11 mouse cellular contexts compared by ENCODE assay signal in genomic region chr6:37400866-37401525, GRCm38 (mm10). TPM values are rescaled to one million over a fixed set of nuclear protein-coding genes. Genes with fewer than 3 reads are reported as not detected.
DNase-seq lines count a peak whose midpoint lies in the region; ATAC-seq lines count a peak whose summit lies in the region.
"Had no signal": no experiment of that assay in that cellular context is flagged by ENCODE, and none has a peak within 500 bp of the region (broad histone marks: within the 10 kb centered on the region; RNA-seq: fewer than 3 reads in every experiment).

No protein-coding gene starts in this region.

- H3K4me1 ChIP-seq in hindbrain, embryonic 10.5 days (replicated peaks) = peaks cover 44% of the 10 kb centered on the region
- H3K4me1 ChIP-seq in hindbrain, embryonic 14.5 days (replicated peaks; ENCODE audit: control insufficient read depth, insufficient read depth, low read length) = 0 out of 2 replicates have a peak, but pooled peaks cover 6% of the 10 kb centered on the region
- peaks cover 45% of the 10 kb centered on the region for H3K4me1 ChIP-seq in embryonic facial prominence, embryonic 15.5 days
- peaks cover 43% of the 10 kb centered on the region for H3K4me1 ChIP-seq in liver, embryonic 15.5 days (replicated peaks)

- peak; percentile 21 for DNase-seq in hindbrain, embryonic 10.5 days (ENCODE audit: low spot score)
- no peak for DNase-seq in hindbrain, embryonic 14.5 days (ENCODE audit: low spot score)
- DNase-seq in CD4-positive, CD25-positive, alpha-beta regulatory T cell, adult 2 months (ENCODE audit: low read depth, low spot score) = peak; percentile 39
- no peak for DNase-seq in adrenal gland, postnatal 14 days
- no peak for DNase-seq in adrenal gland, adult 8-10 months
- DNase-seq in layer of hippocampus, postnatal 10 days (ENCODE audit: low spot score in 2 of 2) = no peak
- DNase-seq: gastrocnemius, postnatal 10 days; thymus, adult 18-20 months had no signal

- WGBS in hindbrain, embryonic 10.5 days = 79% methylated on average over 11 of the region's 11 CpGs
- WGBS in hindbrain, embryonic 14.5 days = 82% methylated on average over 11 of the region's 11 CpGs
- WGBS in embryonic facial prominence, embryonic 15.5 days = 83% methylated on average over 11 of the region's 11 CpGs
- 78% methylated on average over 11 of the region's 11 CpGs for WGBS in liver, embryonic 15.5 days (ENCODE audit: insufficient replicate concordance)

- no peak overlapping the region for H3K4me2 ChIP-seq in hindbrain, embryonic 14.5 days (replicated peaks)
- H3K4me2 ChIP-seq in embryonic facial prominence, embryonic 15.5 days (replicated peaks) = no peak overlapping the region
- no peak overlapping the region for H3K4me2 ChIP-seq in liver, embryonic 15.5 days
- H3K4me2 ChIP-seq: embryonic facial prominence, embryonic 13.5 days had no signal

- no peak overlapping the region for H3K4me3 ChIP-seq in hindbrain, embryonic 10.5 days
- no peak overlapping the region for H3K4me3 ChIP-seq in hindbrain, embryonic 14.5 days (replicated peaks; ENCODE audit: low read length)
- H3K4me3 ChIP-seq in embryonic facial prominence, embryonic 15.5 days (replicated peaks) = no peak overlapping the region
- no peak overlapping the region for H3K4me3 ChIP-seq in liver, embryonic 15.5 days (replicated peaks)
- H3K4me3 ChIP-seq: embryonic facial prominence, embryonic 13.5 days had no signal

- no peak for ATAC-seq in hindbrain, embryonic 14.5 days (ENCODE audit: low FRiP score)
- no peak for ATAC-seq in embryonic facial prominence, embryonic 15.5 days (ENCODE audit: insufficient number of reproducible peaks, low FRiP score, low TSS enrichment, low read depth)
- ATAC-seq in liver, embryonic 15.5 days (ENCODE audit: insufficient read depth) = no peak

- no peaks in the 10 kb centered on the region for H3K36me3 ChIP-seq in hindbrain, embryonic 10.5 days
- no peaks in the 10 kb centered on the region for H3K36me3 ChIP-seq in hindbrain, embryonic 14.5 days (replicated peaks; ENCODE audit: control insufficient read depth, insufficient read depth)
- no peaks in the 10 kb centered on the region; the same call in 1 of the 2 replicates for H3K36me3 ChIP-seq in embryonic facial prominence, embryonic 15.5 days
- H3K36me3 ChIP-seq in liver, embryonic 15.5 days (replicated peaks) = no peaks in the 10 kb centered on the region

- no peaks in the 10 kb centered on the region for H3K9me3 ChIP-seq in hindbrain, embryonic 10.5 days
- H3K9me3 ChIP-seq in hindbrain, embryonic 14.5 days (ENCODE audit: control insufficient read depth, low read length) = no peaks in the 10 kb centered on the region
- H3K9me3 ChIP-seq in embryonic facial prominence, embryonic 15.5 days (replicated peaks) = no peaks in the 10 kb centered on the region
- H3K9me3 ChIP-seq in liver, embryonic 15.5 days (replicated peaks) = no peaks in the 10 kb centered on the region
- H3K9me3 ChIP-seq: embryonic facial prominence, embryonic 13.5 days had no signal

- H3K27ac ChIP-seq in hindbrain, embryonic 10.5 days = no peak overlapping the region
- H3K27ac ChIP-seq in hindbrain, embryonic 14.5 days = no peak overlapping the region
- 0 out of 2 replicates have a peak overlapping the region, but pooled peaks have one; percentile 39 for H3K27ac ChIP-seq in embryonic facial prominence, embryonic 15.5 days (replicated peaks)
- peak overlapping the region; percentile 29; the same call in 1 of the 2 replicates for H3K27ac ChIP-seq in liver, embryonic 15.5 days (replicated peaks)
- H3K27ac ChIP-seq: embryonic facial prominence, embryonic 13.5 days had no signal

- no peak overlapping the region for H3K9ac ChIP-seq in hindbrain, embryonic 14.5 days
- no peak overlapping the region for H3K9ac ChIP-seq in embryonic facial prominence, embryonic 15.5 days
- no peak overlapping the region for H3K9ac ChIP-seq in liver, embryonic 15.5 days
- H3K9ac ChIP-seq: embryonic facial prominence, embryonic 13.5 days had no signal

- no peaks in the 10 kb centered on the region for H3K27me3 ChIP-seq in hindbrain, embryonic 10.5 days (ENCODE audit: insufficient read depth, poor library complexity, severe bottlenecking)
- H3K27me3 ChIP-seq in hindbrain, embryonic 14.5 days (ENCODE audit: control insufficient read depth, insufficient read depth, low read length) = no peaks in the 10 kb centered on the region
- H3K27me3 ChIP-seq in embryonic facial prominence, embryonic 15.5 days = no peaks in the 10 kb centered on the region
- no peaks in the 10 kb centered on the region for H3K27me3 ChIP-seq in liver, embryonic 15.5 days
- H3K27me3 ChIP-seq: embryonic facial prominence, embryonic 13.5 days had no signal

RNA-seq across cellular contexts. Expression of gene Creb3l2, which starts 41.0 kb away (rescaled TPM):
- 7.6 and 9.4 TPM in 2 replicates for polyA plus RNA-seq in hindbrain, embryonic 10.5 days (2016; fragmentation: Nextera tagmentation; extraction: Ambion mirVana)
- 5.0 and 5.5 TPM in 2 replicates for polyA plus RNA-seq in hindbrain, embryonic 14.5 days (2014; fragmentation: Nextera tagmentation; extraction: Ambion mirVana)
- 27.3 and 28.1 TPM in 2 replicates for polyA plus RNA-seq in embryonic facial prominence, embryonic 15.5 days (2015; fragmentation: Nextera tagmentation; extraction: Ambion mirVana)
- 3.0 and 3.8 TPM in 2 replicates for polyA plus RNA-seq in liver, embryonic 15.5 days (2015; fragmentation: Nextera tagmentation; extraction: Ambion mirVana)
- 50.0 and 50.8 TPM in 2 replicates for total RNA-seq in adrenal gland, postnatal 14 days (2021)
- total RNA-seq in adrenal gland, adult 8-10 months (2022) = 100 to 1,000 TPM in 3 of 4 experiments, 10 to 100 TPM in 1; 95.9 to 118 (median 110) TPM
- total RNA-seq in layer of hippocampus, postnatal 10 days (2021) = 1 to 10 TPM; 6.5 to 7.5 TPM

Comparison
In these comparisons a context has a peak if more than half of its experiments do, and no peak if none do; other contexts are left out.
1. DNase-seq: peak in hindbrain, embryonic 10.5 days (single experiment) and CD4-positive, CD25-positive, alpha-beta regulatory T cell, adult 2 months (single experiment); none in hindbrain, embryonic 14.5 days (single experiment), adrenal gland, postnatal 14 days (single experiment), adrenal gland, adult 8-10 months (single experiment) and layer of hippocampus, postnatal 10 days (0 of 2).
2. H3K27ac ChIP-seq: peak in embryonic facial prominence, embryonic 15.5 days (single experiment) and liver, embryonic 15.5 days (single experiment); none in hindbrain, embryonic 10.5 days (single experiment) and hindbrain, embryonic 14.5 days (single experiment).